Mouse (Mus musculus) stomach, postnatal 0 days (tissue): Measurements from ENCODE around the gene Trabd2b. TPM values are rescaled to one million over a fixed set of nuclear protein-coding genes. Genes with fewer than 3 reads are reported as not detected.

Experiments
- ATAC-seq: fragments of 200-750 bp; cut with Nextera tagmentation; 2 replicates; pipeline ENCODE4 v1.8.0; 2017; ENCODE audit not compliant: low FRiP score, low TSS enrichment
- DNase-seq: peaks from one replicate; pipeline ENCODE4 v3.0.0-alpha.2; 2016; ENCODE audit warnings: low spot score
- H3K27ac ChIP-seq: fragments of 300-500 bp; sonication (generic); replicated peaks from 2 replicates; pipeline ENCODE4 v1.5.1; 2014; ENCODE audit warnings: mild to moderate bottlenecking, control low read depth
- H3K27me3 ChIP-seq: fragments of 300-500 bp; sonication (generic); 2 replicates; pipeline ENCODE4 v1.6.1; 2014; ENCODE audit warnings: low read length; ENCODE audit not compliant: control insufficient read depth, insufficient read depth
- H3K36me3 ChIP-seq: fragments of 300-500 bp; sonication (generic); 2 replicates; pipeline ENCODE4 v1.6.1; 2014; ENCODE audit warnings: low read length, mixed read lengths; ENCODE audit not compliant: control insufficient read depth, insufficient read depth
- H3K4me1 ChIP-seq: fragments of 300-500 bp; sonication (generic); replicated peaks from 2 replicates; pipeline ENCODE4 v1.6.1; 2014; ENCODE audit warnings: antibody characterized with exemption; ENCODE audit not compliant: control insufficient read depth, insufficient read depth
- H3K4me2 ChIP-seq: fragments of 300-500 bp; sonication (generic); replicated peaks from 2 replicates; pipeline ENCODE4 v1.6.1; 2014; ENCODE audit warnings: low read depth, mild to moderate bottlenecking, control low read depth, moderate library complexity
- H3K4me3 ChIP-seq: fragments of 300-500 bp; sonication (generic); 2 replicates; pipeline ENCODE4 v1.5.1; 2014; ENCODE audit warnings: low read depth, low read length, control low read depth
- H3K9ac ChIP-seq: fragments of 300-500 bp; sonication (generic); 2 replicates; pipeline ENCODE4 v1.6.1; 2014; ENCODE audit warnings: mild to moderate bottlenecking, low read length, control low read depth, mixed read lengths
- H3K9me3 ChIP-seq: fragments of 300-500 bp; sonication (generic); 2 replicates; pipeline ENCODE4 v1.6.1; 2016; ENCODE audit warnings: low read length; ENCODE audit not compliant: control insufficient read depth
- CTCF ChIP-seq: IDR thresholded peaks from 2 replicates; pipeline ENCODE4 v1.5.1; 2016; ENCODE audit warnings: antibody characterized with exemption, low read depth, mild to moderate bottlenecking, moderate library complexity
- EP300 ChIP-seq: optimal IDR thresholded peaks from 2 replicates; pipeline ENCODE3; 2016; ENCODE audit warnings: antibody characterized with exemption
- WGBS: fragments of 180-500 bp; shearing (Covaris S2); extraction: QIAGEN DNeasy Blood & Tissue Kit; methylation state at CpG from one replicate; pipeline ENCODE4 v1.1.7; 2014; 5-methylcytosine and 5-hydroxymethylcytosine counted together
- polyA plus RNA-seq: library from polyadenylated mRNA; unstranded; fragments of >200 nt; fragmentation: Nextera tagmentation; extraction: Ambion mirVana; gene quantifications from 2 replicates; pipeline ENCODE4 v1.2.1, GENCODE M21; 2015

Gene Trabd2b
- polyA plus RNA-seq, 1 experiment from 2014 or later = 0.61 TPM

DNA sequence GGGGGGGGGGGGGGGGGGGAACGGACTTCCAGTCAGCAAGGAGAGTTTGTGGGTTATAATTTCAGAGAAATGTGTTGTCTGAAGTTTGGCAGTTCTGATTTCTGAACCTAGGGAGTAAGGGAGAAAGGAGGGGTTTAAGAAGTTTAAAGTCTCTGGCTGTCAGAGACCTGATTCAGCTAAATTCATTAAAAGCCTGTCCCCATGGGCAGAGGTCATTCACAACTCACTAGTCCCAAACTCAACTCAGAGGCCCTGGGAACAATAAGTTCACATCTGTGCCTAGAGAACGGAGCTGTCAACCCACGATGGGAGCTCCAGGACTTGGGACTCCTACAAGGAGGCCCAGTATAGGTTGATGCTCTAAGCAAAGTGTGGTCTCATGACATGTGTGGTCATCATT, 3.5 kb downstream of the Trabd2b start:
- Histone ChIP-seq H3K9ac (no peak overlapping the region), H3K27me3 (no peaks in the 10 kb centered on the region), H3K4me1 (no peaks in the 10 kb centered on the region), H3K9me3 (no peaks in the 10 kb centered on the region), H3K27ac (no peak overlapping the region), H3K4me3 (no peak overlapping the region), H3K4me2 (no peak overlapping the region), H3K36me3 (no peaks in the 10 kb centered on the region)
- no peak for TF ChIP-seq EP300
- no peak for TF ChIP-seq CTCF
- ATAC-seq (no peak), DNase-seq (no peak)
- 63% methylated on average over 3 of the region's 3 CpGs for WGBS

DNA sequence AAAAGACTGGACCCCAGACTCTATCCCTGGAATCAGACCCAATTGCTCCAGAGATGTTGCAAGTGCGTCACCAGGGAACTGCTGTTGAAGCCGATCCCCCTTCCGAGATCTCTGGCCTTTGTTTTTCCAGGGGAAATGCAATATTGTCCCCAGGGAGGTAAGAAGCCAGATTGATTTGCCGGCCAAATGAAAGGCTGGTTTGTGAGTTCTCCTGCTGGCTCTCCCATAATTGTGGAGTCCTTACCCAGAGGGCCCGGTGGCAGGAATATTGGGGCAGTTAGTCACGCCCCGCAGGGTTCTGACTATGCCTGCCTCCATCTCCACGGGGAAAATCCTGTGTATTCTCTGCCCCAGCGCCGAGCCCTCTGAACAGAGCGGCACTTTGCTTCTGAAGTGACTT, 3.9 kb downstream of the Trabd2b start:
- H3K9ac ChIP-seq = no peak overlapping the region
- DNase-seq = no peak
- no peak overlapping the region for H3K4me2 ChIP-seq
- no peak overlapping the region for H3K4me3 ChIP-seq
- TF ChIP-seq CTCF = no peak
- TF ChIP-seq EP300 = no peak
- H3K4me1 ChIP-seq = no peaks in the 10 kb centered on the region
- H3K27me3 ChIP-seq = no peaks in the 10 kb centered on the region
- WGBS = 52% methylated on average over 11 of the region's 11 CpGs
- no peaks in the 10 kb centered on the region for H3K36me3 ChIP-seq
- no peak for ATAC-seq
- no peak overlapping the region for H3K27ac ChIP-seq
- H3K9me3 ChIP-seq = no peaks in the 10 kb centered on the region

DNA sequence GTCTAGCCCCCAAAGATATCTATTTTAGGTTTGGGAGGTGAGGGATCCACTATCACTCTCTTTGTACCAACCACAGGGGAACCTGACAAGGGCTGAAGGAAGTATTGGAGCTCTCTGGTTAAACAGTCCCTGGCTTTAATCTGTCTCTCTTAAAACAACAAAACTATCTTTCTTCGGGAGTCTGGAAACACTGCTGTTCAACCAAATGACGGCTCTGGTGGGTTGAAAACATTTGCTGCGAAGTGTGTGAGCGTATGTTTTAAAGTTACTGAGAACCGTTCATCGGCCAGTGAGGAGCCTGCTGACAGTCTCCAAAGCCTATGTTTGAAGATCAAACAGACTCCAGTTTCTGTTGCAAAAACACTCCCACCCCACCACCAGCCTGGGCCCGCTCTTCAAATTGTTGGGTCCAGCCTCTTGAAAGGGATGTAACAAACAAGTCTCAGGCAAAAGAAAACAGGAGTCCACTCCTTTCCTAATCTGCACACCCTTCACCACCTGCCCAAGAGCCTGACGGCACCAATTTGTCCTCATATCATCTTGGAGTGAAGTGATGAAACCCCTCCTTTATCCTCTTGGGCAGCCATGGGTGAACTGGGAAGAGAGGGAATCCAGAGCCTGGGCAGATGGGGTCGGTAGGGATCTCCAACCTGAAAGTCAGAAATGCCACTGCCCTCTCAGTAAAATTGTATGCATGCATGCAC, 4.6 kb downstream of the Trabd2b start:
- H3K27me3 ChIP-seq = no peaks in the 10 kb centered on the region
- no peak overlapping the region for H3K27ac ChIP-seq
- H3K4me3 ChIP-seq = no peak overlapping the region
- ATAC-seq (no peak), DNase-seq (no peak)
- no peaks in the 10 kb centered on the region for H3K36me3 ChIP-seq
- no peaks in the 10 kb centered on the region for H3K4me1 ChIP-seq
- no peak overlapping the region for H3K9ac ChIP-seq
- 47% methylated on average over 9 of the region's 9 CpGs for WGBS
- TF ChIP-seq EP300 = no peak
- no peak for TF ChIP-seq CTCF
- no peak overlapping the region for H3K4me2 ChIP-seq
- H3K9me3 ChIP-seq = no peaks in the 10 kb centered on the region

DNA sequence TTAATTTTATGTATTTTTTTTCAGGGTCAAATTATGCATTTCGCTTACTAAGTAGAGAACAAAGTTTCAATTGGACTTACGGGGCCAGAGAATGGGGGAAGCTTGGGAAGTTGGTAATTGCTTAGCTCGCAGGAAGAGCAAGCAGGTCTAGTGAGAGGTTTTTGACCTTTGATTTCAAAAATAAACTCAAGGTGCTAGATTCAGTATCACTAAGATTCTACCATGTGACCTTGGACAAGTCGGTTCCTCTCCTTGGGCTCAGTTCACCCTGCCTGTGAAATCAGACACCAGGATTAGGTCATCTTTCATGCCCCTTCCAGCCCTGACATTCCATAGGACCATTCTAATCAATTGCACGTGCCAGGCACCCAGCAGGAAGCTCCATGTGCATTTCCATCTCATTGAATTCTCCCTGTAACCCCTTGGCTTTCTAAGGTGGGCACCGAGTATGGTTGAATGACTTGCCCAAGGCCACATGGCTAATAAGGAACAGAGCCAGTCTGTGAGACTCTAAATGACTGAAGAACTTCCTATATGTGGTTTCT, 5.4 kb downstream of the Trabd2b start:
- H3K4me3 ChIP-seq = no peak overlapping the region
- H3K27ac ChIP-seq = no peak overlapping the region
- ATAC-seq (no peak), DNase-seq (no peak)
- 64% methylated on average over 6 of the region's 6 CpGs for WGBS
- H3K4me1 ChIP-seq = no peaks in the 10 kb centered on the region
- TF ChIP-seq CTCF (no peak), EP300 (no peak)
- H3K36me3 ChIP-seq = no peaks in the 10 kb centered on the region
- no peak overlapping the region for H3K9ac ChIP-seq
- H3K9me3 ChIP-seq = no peaks in the 10 kb centered on the region
- H3K4me2 ChIP-seq = no peak overlapping the region
- H3K27me3 ChIP-seq = no peaks in the 10 kb centered on the region

DNA sequence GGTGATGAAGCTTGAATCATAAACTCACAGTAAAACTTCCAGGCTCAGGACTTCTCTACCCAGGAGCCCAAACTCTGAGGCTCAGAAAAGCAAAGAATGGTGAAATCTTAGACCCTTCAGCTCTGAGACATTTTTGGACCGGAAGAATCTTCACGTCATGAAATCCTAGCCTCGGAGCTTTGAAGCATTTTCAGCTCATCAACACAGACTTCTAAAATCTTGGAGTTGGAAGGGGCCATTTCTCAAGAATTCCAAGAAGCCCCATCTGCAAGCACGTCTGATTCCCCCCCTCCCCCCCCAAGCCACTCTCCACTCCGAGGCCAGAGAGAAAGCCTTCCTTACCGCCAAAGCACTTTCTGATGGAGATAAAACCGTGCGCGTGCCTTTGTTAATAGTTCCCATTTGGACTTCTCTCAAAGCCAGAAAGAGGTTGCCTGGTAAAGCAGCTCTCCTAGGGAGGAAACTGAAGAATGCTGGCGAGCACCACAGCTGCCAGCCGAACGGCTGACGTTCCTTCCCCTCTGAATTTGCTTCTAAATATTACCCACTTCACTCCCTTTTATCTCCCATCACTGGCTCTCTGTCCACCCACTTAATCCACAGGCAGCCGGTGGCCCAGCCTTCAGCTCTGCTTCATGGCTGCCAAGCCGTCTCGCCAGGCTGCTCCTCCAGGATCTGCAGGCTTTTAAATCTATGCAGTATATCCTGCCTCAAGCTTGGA, 9.6 kb downstream of the Trabd2b start:
- no peak for ATAC-seq
- Histone ChIP-seq H3K27me3 (0 out of 2 replicates have a peak, but pooled peaks cover 2% of the 10 kb centered on the region), H3K4me3 (no peak overlapping the region), H3K27ac (no peak overlapping the region; the same call in 1 of the 2 replicates), H3K4me1 (no peaks in the 10 kb centered on the region), H3K9me3 (no peaks in the 10 kb centered on the region), H3K4me2 (0 out of 2 replicates have a peak overlapping the region, but pooled peaks have one; percentile 34), H3K36me3 (no peaks in the 10 kb centered on the region), H3K9ac (no peak overlapping the region)
- no peak for DNase-seq
- TF ChIP-seq EP300 = no peak
- TF ChIP-seq CTCF = no peak
- WGBS = 28% methylated on average over 16 of the region's 16 CpGs

DNA sequence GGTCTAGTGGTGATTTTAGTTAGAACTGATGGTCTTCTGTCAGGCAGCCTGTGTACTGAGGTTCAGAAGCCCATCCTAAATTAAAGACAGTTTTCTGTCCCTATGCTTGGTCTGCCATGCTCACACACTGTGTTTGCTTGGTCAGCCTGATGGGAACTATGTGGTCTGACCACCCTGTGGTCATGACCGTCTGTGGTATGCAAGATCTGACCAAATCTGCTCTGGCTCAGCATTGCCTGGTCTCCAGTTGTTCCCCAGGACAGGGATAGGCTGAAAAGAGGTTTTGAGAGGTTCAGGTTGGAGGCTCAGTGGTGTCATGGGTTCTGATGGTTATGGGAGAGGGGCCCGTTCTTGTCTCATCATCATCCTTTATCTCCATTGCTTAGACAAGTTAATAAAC, 13.6 kb downstream of the Trabd2b start:
- TF ChIP-seq CTCF (no peak), EP300 (no peak)
- Histone ChIP-seq H3K4me2 (no peak overlapping the region), H3K36me3 (no peaks in the 10 kb centered on the region), H3K27ac (no peak overlapping the region), H3K27me3 (0 out of 2 replicates have a peak, but pooled peaks cover 2% of the 10 kb centered on the region), H3K9ac (no peak overlapping the region), H3K9me3 (no peaks in the 10 kb centered on the region), H3K4me3 (no peak overlapping the region), H3K4me1 (no peaks in the 10 kb centered on the region; the same call in 1 of the 2 replicates)
- ATAC-seq = no peak
- WGBS = 63% methylated on average over 2 of the region's 2 CpGs
- DNase-seq = no peak
